Mouse (Mus musculus) lung, postnatal 0 days (tissue): ENCODE data around the gene Gpr152. TPM values are rescaled to one million over a fixed set of nuclear protein-coding genes. Genes with fewer than 3 reads are reported as not detected.
"Not testable (repeated sequence)": the region's sequence is repeated elsewhere in the genome, so short reads cannot be mapped to it uniquely, and the experiment has no call there.

ENCODE experiments used
- ATAC-seq: fragments of 200-750 bp; cut with Nextera tagmentation; 2 replicates; pipeline ENCODE4 v1.8.0; 2017; ENCODE audit warnings: moderate library complexity
- DNase-seq: peaks from one replicate; pipeline ENCODE4 v3.0.0-alpha.2; 2016; ENCODE audit warnings: low spot score
- H3K27ac ChIP-seq: fragments of 300-500 bp; sonication (generic); 2 replicates; pipeline ENCODE4 v1.5.1; 2014; ENCODE audit warnings: antibody characterized with exemption, mild to moderate bottlenecking, low read length, mixed read lengths
- H3K27me3 ChIP-seq: fragments of 300-500 bp; sonication (generic); replicated peaks from 2 replicates; pipeline ENCODE4 v1.6.1; 2014; ENCODE audit warnings: low read length, mixed read lengths; ENCODE audit not compliant: insufficient read depth
- H3K36me3 ChIP-seq: fragments of 300-500 bp; sonication (generic); 2 replicates; pipeline ENCODE4 v1.6.1; 2014; ENCODE audit warnings: low read length, mixed read lengths; ENCODE audit not compliant: insufficient read depth
- H3K4me1 ChIP-seq: fragments of 300-500 bp; sonication (generic); 2 replicates; pipeline ENCODE4 v1.6.1; 2014; ENCODE audit warnings: antibody characterized with exemption, low read depth, low read length, mixed read lengths; ENCODE audit not compliant: insufficient read depth
- H3K4me2 ChIP-seq: fragments of 300-500 bp; sonication (generic); replicated peaks from 2 replicates; pipeline ENCODE4 v1.6.1; 2014; ENCODE audit warnings: low read depth, mild to moderate bottlenecking, low read length, moderate library complexity, mixed read lengths
- H3K4me3 ChIP-seq: fragments of 300-500 bp; sonication (generic); 2 replicates; pipeline ENCODE4 v1.5.1; 2014; ENCODE audit warnings: low read depth, low read length
- H3K9ac ChIP-seq: fragments of 300-500 bp; sonication (generic); replicated peaks from 2 replicates; pipeline ENCODE4 v1.6.1; 2014; ENCODE audit warnings: low read depth, mild to moderate bottlenecking
- H3K9me3 ChIP-seq: fragments of 300-500 bp; sonication (generic); 2 replicates; pipeline ENCODE4 v1.6.1; 2016; ENCODE audit warnings: low read length, mixed read lengths
- CTCF ChIP-seq: IDR thresholded peaks from 2 replicates; pipeline ENCODE4 v1.5.1; 2016; ENCODE audit warnings: antibody characterized with exemption, mild to moderate bottlenecking
- EP300 ChIP-seq: IDR thresholded peaks from 2 replicates; pipeline ENCODE4 v1.6.1; 2016; ENCODE audit warnings: antibody characterized with exemption, mild to moderate bottlenecking, control low read depth
- WGBS: fragments of 180-500 bp; shearing (Covaris S2); extraction: QIAGEN DNeasy Blood & Tissue Kit; methylation state at CpG from one replicate; pipeline ENCODE4 v1.1.7; 2014; 5-methylcytosine and 5-hydroxymethylcytosine counted together
- polyA plus RNA-seq: library from polyadenylated mRNA; unstranded; fragments of >200 nt; fragmentation: Nextera tagmentation; extraction: Ambion mirVana; gene quantifications from 2 replicates; pipeline ENCODE4 v1.2.1, GENCODE M21; 2015

The Gpr152 gene
- polyA plus RNA-seq, 1 experiment from 2014 or later: not detected

DNA sequence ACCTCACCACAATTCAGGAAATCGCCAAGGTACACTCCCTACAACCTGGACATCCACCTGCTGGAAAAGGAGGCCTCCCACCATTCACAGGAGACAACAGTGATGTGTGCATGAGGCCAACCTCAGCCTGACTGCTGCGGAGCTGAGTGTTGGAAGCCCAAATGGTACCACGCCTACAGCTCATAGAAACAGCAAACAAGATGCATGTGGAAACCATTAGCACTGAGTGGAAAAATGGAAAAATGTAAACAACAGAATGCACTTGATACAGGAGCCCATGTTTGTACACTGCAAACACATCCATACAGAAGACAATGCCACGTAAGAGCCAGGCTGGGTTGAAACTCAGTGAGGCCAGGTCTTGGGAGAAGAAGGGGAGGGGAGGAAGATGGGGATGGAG is 15.2 kb upstream of the Gpr152 start:
- no peaks in the 10 kb centered on the region for H3K9me3 ChIP-seq
- TF ChIP-seq CTCF: no peak
- WGBS: 59% methylated on average over 4 of the region's 4 CpGs
- no peak overlapping the region for H3K4me3 ChIP-seq
- no peaks in the 10 kb centered on the region for H3K27me3 ChIP-seq
- H3K4me2 ChIP-seq: no peak overlapping the region
- DNase-seq: no peak
- no peak overlapping the region for H3K27ac ChIP-seq
- no peak overlapping the region for H3K9ac ChIP-seq
- H3K36me3 ChIP-seq: peaks cover 7% of the 10 kb centered on the region; the same call in 1 of the 2 replicates
- H3K4me1 ChIP-seq: peaks cover 9% of the 10 kb centered on the region
- ATAC-seq: no peak

DNA sequence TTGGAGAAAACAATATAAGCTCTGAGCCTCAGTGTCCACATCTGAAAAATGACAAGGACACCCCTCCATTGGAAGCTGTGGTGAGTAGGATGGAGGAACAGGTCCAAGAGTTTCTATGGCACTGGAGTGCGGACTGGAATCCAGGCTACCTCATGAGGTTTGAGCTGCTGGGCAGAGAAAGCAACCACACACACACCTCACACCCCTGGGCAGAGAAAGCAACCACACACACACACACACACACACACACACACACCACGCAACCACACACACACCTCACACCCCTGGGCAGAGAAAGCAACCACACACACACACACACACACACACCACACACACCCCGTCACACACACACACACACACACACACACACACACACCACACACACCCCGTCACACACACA is 14.3 kb upstream of the Gpr152 start:
- not testable (repeated sequence) for H3K36me3 ChIP-seq, H3K27me3 ChIP-seq, H3K9me3 ChIP-seq, H3K9ac ChIP-seq, DNase-seq, H3K27ac ChIP-seq, H3K4me1 ChIP-seq
- H3K4me3 ChIP-seq: peak overlapping the region; percentile 70
- peak; percentile 12 for ATAC-seq
- 9% methylated on average over 4 of the region's 4 CpGs for WGBS
- peak overlapping the region; percentile 71 for H3K4me2 ChIP-seq

DNA sequence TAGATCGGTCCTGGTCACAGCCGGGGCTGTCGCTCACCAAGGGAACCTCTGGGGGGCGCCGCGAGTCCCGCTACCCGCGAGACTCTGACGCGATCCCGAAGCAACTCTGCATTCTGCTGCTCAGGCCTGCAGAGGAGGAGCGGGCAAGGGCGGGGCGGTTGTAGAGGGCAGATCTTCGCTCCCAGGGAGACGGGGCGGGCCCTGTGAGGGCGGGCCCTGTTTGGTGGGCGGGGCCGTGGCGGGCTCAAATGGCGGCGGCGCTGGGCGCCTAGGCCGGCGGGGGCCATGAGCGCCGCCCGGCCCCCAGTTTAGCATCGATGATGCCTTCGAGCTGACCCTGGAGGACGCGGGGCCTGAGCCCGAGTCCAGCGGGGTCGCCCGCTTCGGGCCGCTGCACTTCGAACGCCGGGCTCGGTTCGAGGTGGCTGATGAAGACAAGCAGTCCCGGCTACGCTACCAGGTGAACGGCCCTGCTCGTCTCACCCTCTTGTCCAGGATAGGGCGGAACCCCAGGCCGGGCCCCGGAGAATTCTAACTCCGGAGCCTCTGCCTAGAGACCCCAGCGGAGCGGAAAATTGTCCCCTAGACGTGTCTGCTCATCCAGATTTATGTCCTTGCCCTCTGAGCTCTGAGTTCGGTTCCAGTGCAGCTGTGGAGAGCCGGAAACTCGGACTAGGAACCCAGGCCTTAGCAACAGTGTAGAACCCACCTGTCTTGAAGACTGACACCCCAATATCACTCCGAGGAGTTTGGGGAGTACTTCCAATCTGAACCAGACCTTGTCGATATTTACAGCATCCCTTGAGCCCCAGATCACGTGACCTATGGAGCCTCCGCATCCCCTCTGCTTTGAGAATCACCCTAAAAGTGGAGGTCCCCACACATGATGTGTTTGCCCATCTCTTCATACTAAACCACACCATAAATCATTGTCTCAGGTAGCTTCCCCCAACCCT is 13.6 kb upstream of the Gpr152 start, which contains the start of gene Aip:
Gene Aip, minus strand, starts transcription at position 118 of the 956 bp plus-strand sequence.
- 2% methylated on average over 54 of the region's 64 CpGs for WGBS
- Histone ChIP-seq H3K36me3 (peaks cover 10% of the 10 kb centered on the region; the same call in 1 of the 2 replicates), H3K9ac (peak within 1 kb of the TSS; percentile 81), H3K4me3 (peak within 1 kb of the TSS; percentile 70), H3K9me3 (no peaks in the 10 kb centered on the region), H3K4me1 (peaks cover 5% of the 10 kb centered on the region), H3K27me3 (no peaks in the 10 kb centered on the region), H3K27ac (peak within 1 kb of the TSS; percentile 11; the same call in 1 of the 2 replicates), H3K4me2 (peak within 1 kb of the TSS; percentile 71)
- no peak for TF ChIP-seq EP300
- TF ChIP-seq CTCF: peak; percentile 79
- ATAC-seq (peak; percentile 94), DNase-seq (peak; percentile 100)

DNA sequence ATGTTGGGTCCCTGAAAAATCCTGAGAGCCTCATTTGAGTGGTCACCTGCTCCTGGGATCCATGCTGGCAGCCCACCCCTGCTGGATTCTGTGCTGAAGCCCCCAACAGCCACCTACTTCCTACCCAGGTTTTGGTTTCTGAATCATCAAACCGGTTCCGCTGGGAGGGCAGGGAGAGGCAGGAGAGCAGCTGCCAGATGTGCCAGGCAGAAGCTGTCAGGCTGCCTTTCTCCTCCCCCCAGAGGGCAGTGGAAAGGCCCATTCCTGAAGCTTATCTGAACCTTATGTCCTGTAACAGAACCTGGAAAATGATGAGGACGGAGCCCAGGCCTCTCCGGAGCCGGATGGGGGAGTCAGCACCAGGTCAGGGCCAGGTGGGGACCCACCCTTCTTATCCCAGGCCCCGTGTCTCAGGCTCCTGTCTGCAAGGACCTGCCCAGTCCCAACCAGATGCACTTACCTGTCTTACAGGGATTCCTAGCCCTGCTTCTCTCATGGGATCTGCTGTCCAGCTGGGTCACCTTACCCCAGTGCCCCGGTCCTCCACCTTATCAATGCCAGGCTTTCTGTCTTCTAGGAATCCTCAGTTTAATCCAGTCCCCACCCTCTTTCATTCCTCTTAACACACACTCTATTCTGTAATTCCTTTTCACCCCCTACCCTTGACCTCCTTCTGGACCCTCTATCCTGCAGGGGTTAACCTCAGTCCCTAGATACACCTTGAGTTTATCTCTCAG is 12.7 kb upstream of the Gpr152 start:
- ATAC-seq: no peak
- peak overlapping the region; percentile 71 for H3K4me2 ChIP-seq
- DNase-seq: peak; percentile 44
- peaks cover 16% of the 10 kb centered on the region; the same call in 1 of the 2 replicates for H3K36me3 ChIP-seq
- H3K9me3 ChIP-seq: no peaks in the 10 kb centered on the region
- 50% methylated on average over 7 of the region's 7 CpGs for WGBS
- H3K27me3 ChIP-seq: no peaks in the 10 kb centered on the region
- H3K4me1 ChIP-seq: peaks cover 5% of the 10 kb centered on the region
- peak overlapping the region; percentile 70 for H3K4me3 ChIP-seq
- no peak overlapping the region for H3K27ac ChIP-seq
- TF ChIP-seq CTCF: no peak
- no peak for TF ChIP-seq EP300
- peak overlapping the region; percentile 81 for H3K9ac ChIP-seq

DNA sequence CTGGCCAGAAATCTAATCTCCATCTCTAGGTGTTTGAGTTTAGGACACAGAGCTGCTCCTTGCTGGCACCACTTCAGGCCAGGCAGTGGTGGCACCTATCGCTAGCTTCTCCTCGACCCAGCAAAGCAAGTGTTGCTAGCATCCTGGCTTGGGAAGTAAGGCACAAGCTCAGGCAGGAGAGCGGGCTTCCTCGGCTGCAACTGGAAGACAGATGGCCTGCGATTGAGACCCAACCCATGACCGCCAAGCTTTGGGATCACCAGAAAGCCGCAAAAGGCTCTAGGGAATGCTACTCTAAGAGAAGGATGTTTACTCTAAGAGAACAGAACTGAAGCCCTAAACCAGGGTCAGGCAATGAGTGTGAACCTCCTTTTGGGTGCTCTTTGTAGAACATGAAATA is 10.1 kb upstream of the Gpr152 start:
- Histone ChIP-seq H3K4me2 (no peak overlapping the region), H3K4me1 (peaks cover 5% of the 10 kb centered on the region), H3K27me3 (no peaks in the 10 kb centered on the region), H3K9ac (no peak overlapping the region), H3K27ac (no peak overlapping the region), H3K36me3 (peaks cover 23% of the 10 kb centered on the region; the same call in 1 of the 2 replicates), H3K9me3 (no peaks in the 10 kb centered on the region), H3K4me3 (no peak overlapping the region)
- no peak for TF ChIP-seq CTCF
- ATAC-seq (no peak), DNase-seq (no peak)
- 82% methylated on average over 7 of the region's 7 CpGs for WGBS

DNA sequence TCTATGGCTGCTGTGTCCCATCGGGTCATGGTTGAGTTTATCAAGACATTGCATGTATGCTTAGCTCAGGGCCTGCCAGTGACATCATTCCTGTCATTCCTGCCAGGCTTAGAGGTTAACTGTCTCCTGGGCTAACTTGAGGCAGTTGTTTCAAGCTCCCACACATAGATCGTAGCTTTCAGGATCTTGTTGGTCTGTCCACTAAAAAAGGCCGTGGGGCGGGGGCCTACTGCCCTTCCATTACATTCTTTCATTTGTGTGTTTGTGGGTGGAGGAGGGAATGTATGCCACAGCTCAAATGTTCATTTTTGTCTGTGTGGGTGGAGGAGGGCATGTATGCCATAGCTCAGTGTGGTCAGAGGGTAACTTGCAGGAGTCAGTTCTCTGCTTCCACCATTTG is 9.5 kb upstream of the Gpr152 start:
- DNase-seq (no peak), ATAC-seq (no peak)
- Histone ChIP-seq H3K9ac (no peak overlapping the region), H3K27ac (no peak overlapping the region), H3K4me1 (peaks cover 5% of the 10 kb centered on the region), H3K4me2 (no peak overlapping the region), H3K4me3 (no peak overlapping the region), H3K36me3 (peaks cover 23% of the 10 kb centered on the region; the same call in 1 of the 2 replicates), H3K27me3 (no peaks in the 10 kb centered on the region), H3K9me3 (no peaks in the 10 kb centered on the region)
- TF ChIP-seq CTCF: no peak
- TF ChIP-seq EP300: no peak
- 81% methylated on average over 4 of the region's 4 CpGs for WGBS
